Mouse (Mus musculus): ENCODE measurements around the gene 1700012P22Rik. TPM values are rescaled to one million over a fixed set of nuclear protein-coding genes. Genes with fewer than 3 reads are reported as not detected.

1700012P22Rik gene
- polyA plus RNA-seq (2016; fragmentation: Nextera tagmentation; extraction: Ambion mirVana): not detected in 2 replicates

DNA sequence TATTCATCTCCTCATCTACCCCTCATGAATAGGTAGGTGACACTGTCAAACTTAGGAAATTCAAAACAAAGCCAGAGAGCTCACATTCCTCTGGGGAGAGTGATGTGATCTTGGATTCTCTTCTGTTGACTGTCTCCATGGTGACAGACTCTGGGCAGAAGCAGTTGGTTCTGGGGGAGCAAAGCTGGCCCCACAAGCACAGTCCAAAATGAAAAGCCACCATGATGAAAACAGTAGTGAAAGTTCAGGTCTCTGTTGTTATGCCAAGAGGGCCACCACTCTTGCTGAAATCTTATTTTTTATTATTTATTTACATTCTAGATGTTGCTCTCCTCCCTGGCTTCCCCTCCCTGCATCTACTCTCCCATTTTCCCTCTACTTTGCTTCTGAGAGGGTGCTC is at the start of gene 1700012P22Rik:
Gene 1700012P22Rik (minus strand): TSS at position 101 of the 400 bp plus-strand sequence.
- H3K4me3 ChIP-seq: no peak within 1 kb of the TSS
- no peaks in the 10 kb centered on the region for H3K27me3 ChIP-seq (replicated peaks)
- no peak within 1 kb of the TSS for H3K9ac ChIP-seq
- no peak within 1 kb of the TSS for H3K27ac ChIP-seq
- no peaks in the 10 kb centered on the region for H3K4me1 ChIP-seq
- no peak for ATAC-seq
- H3K9me3 ChIP-seq (replicated peaks): peaks cover 6% of the 10 kb centered on the region; the same call in 1 of the 2 replicates
- no peak within 1 kb of the TSS for H3K4me2 ChIP-seq
- no peaks in the 10 kb centered on the region for H3K36me3 ChIP-seq

DNA sequence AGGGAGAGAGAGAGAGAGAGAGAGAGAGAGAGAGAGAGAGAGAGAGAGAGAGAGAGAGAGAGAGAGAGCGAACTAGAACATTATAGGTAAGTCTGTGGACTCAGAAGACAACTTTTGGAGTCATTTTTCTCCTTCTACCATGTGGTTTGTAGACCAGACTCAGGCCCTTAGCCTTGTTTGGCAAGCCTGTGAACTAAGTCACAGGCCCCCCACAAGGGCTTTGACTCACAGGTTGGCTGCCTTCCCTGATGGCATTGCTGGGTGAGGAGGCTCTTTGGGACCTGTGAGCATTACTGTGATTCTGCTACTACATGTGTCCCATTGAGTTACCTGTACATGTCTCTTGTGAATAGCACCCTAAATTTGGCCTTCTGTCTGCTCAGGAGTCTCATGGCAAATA is 29.5 kb upstream of the 1700012P22Rik start:
- no peak overlapping the region for H3K9ac ChIP-seq
- 17% methylated on average over 1 of the region's 1 CpGs for WGBS (ENCODE audit: insufficient replicate concordance)

DNA sequence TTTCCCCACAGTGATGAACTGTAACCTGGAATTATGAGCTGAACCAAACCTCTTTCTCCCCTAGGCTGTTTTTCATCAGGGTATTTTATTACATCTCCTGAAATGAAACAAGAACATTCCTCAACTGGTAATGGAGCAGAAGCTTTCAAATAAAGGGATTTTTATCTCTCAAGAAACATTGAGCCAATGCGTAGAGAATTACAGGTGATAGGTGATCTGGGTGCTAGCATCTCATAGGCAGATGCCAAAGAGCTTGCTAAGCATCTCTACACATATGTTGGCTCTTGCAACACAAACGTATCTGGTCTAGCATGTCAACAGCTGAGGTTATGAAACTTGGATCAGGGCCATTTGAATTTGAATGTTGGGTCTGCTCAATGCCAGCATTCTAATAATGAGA is 26.6 kb upstream of the 1700012P22Rik start:
- H3K4me3 ChIP-seq: no peak overlapping the region
- no peak overlapping the region for H3K9ac ChIP-seq
- no peaks in the 10 kb centered on the region for H3K27me3 ChIP-seq (replicated peaks)
- ATAC-seq: no peak
- 0 out of 2 replicates have a peak, but pooled peaks cover 10% of the 10 kb centered on the region for H3K9me3 ChIP-seq (replicated peaks)
- H3K27ac ChIP-seq: no peak overlapping the region
- 55% methylated on average over 2 of the region's 2 CpGs for WGBS (ENCODE audit: insufficient replicate concordance)
- no peaks in the 10 kb centered on the region for H3K36me3 ChIP-seq
- no peak overlapping the region for H3K4me2 ChIP-seq
- no peaks in the 10 kb centered on the region for H3K4me1 ChIP-seq

More for the DNA sequence above, 29.5 kb upstream of the 1700012P22Rik start:
- H3K27me3 ChIP-seq (replicated peaks): no peaks in the 10 kb centered on the region
- no peak overlapping the region for H3K4me2 ChIP-seq
- no peaks in the 10 kb centered on the region for H3K36me3 ChIP-seq
- 0 out of 2 replicates have a peak, but pooled peaks cover 10% of the 10 kb centered on the region for H3K9me3 ChIP-seq (replicated peaks)
- no peak overlapping the region for H3K4me3 ChIP-seq
- ATAC-seq: no peak
- H3K4me1 ChIP-seq: no peaks in the 10 kb centered on the region
- H3K27ac ChIP-seq: no peak overlapping the region

DNA sequence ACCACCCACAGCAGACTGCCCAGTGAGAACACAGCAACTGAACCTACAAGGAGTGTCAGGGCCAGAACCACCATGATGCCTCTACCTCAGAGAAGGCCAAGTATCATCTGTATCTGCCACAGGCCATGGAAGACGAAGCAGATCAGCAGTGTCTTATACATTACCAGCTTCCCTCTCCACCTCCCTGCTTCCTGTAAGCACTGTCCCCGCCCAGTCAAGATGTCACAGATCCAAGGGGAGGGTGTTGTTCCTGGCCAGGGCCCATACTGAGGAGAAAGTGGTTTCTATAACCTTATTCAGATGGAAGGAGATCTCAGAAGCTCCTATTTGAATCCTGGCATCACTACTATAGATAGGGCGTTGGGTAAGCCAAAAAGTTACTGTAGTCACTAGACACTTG is 25.1 kb upstream of the 1700012P22Rik start, which contains the start of gene Aadacl3:
Gene Aadacl3 (minus strand): TSS at position 101 of the 400 bp plus-strand sequence.
- H3K4me2 ChIP-seq: no peak within 1 kb of the TSS
- H3K9ac ChIP-seq: no peak within 1 kb of the TSS
- H3K27ac ChIP-seq: no peak within 1 kb of the TSS
- ATAC-seq: no peak
- WGBS (ENCODE audit: insufficient replicate concordance): 40% methylated on average over 3 of the region's 3 CpGs
- no peaks in the 10 kb centered on the region for H3K4me1 ChIP-seq
- H3K36me3 ChIP-seq: no peaks in the 10 kb centered on the region
- H3K27me3 ChIP-seq (replicated peaks): no peaks in the 10 kb centered on the region
- H3K9me3 ChIP-seq (replicated peaks): 0 out of 2 replicates have a peak, but pooled peaks cover 10% of the 10 kb centered on the region
- H3K4me3 ChIP-seq: no peak within 1 kb of the TSS

DNA sequence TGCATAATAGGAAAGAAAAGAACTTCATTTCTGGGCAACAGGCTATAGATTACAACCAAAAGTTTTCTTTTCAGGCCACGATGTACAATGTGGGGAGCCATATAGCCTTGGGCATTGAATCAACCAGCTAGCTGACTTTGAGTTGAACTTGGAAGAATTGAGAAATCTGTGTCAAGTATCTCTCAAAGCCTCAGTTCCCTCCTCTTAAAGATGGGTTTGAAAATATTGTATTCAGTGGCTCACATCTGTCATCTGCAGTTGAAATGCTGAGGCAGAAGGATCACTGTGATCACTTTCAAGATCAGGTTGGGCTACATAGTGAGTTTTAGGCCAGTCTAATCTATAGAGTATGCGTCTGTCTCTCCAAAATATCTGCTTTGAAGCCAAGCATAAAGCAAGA is 14.6 kb upstream of the 1700012P22Rik start, which contains the start of gene Gm9944:
Gene Gm9944 (minus strand): TSS at position 101 of the 400 bp plus-strand sequence.
- no peaks in the 10 kb centered on the region for H3K27me3 ChIP-seq (replicated peaks)
- 42% methylated on average over 2 of the region's 2 CpGs for WGBS (ENCODE audit: insufficient replicate concordance)
- 0 out of 2 replicates have a peak, but pooled peaks cover 13% of the 10 kb centered on the region for H3K9me3 ChIP-seq (replicated peaks)

DNA sequence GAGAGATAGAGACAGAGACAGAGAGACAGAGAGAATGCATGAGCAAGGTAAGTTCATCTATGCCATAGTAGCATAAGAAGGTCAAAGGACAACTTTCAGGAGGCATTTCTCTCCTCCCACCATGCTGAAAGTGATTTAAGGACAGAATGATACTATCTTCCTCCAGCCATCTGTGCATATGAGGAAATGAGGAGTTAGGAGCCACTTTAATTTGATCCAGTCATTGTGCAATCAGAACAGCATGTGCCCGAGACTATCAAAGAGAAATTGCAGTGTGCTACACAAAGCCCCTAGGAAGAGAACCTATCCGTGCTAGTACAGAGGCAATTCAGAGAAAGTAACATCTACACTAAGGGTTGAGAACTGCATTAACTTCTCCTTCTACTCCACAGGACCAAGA is 10.0 kb upstream of the 1700012P22Rik start:
- Histone ChIP-seq H3K9me3 (replicated peaks) (no peaks in the 10 kb centered on the region), H3K27ac (no peak overlapping the region), H3K9ac (no peak overlapping the region), H3K4me3 (no peak overlapping the region), H3K4me2 (no peak overlapping the region), H3K27me3 (replicated peaks) (no peaks in the 10 kb centered on the region), H3K4me1 (no peaks in the 10 kb centered on the region), H3K36me3 (no peaks in the 10 kb centered on the region)
- 47% methylated on average over 2 of the region's 2 CpGs for WGBS (ENCODE audit: insufficient replicate concordance)
- no peak for ATAC-seq

More for the DNA sequence above, 14.6 kb upstream of the 1700012P22Rik start, which contains the start of gene Gm9944:
- H3K4me1 ChIP-seq: no peaks in the 10 kb centered on the region
- H3K4me3 ChIP-seq: no peak within 1 kb of the TSS
- H3K4me2 ChIP-seq: no peak within 1 kb of the TSS
- H3K9ac ChIP-seq: no peak within 1 kb of the TSS
- H3K27ac ChIP-seq: no peak within 1 kb of the TSS
- H3K36me3 ChIP-seq: no peaks in the 10 kb centered on the region
- no peak for ATAC-seq

DNA sequence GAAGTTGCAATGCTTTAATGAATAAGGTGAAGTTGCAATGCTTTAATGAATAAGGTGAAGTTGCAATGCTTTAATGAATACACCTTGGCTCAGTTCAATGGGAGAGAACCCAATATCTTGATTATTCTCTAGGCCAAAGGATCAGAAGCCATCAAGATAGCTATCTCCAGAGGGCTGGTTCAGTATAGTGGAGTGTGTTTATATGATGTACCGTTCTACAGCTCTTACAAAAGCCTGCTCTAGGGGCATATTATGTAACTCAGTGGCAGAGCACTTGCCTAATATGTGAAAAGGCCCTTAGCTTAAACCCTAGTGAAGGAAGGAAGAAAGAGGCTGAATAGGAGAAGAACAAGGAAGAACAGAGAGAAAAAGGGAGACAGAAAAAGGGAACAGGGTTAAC is 3.0 kb upstream of the 1700012P22Rik start:
- Histone ChIP-seq H3K4me3 (no peak overlapping the region), H3K4me1 (no peaks in the 10 kb centered on the region), H3K4me2 (no peak overlapping the region), H3K27ac (no peak overlapping the region), H3K9me3 (replicated peaks) (peaks cover 6% of the 10 kb centered on the region; the same call in 1 of the 2 replicates), H3K27me3 (replicated peaks) (no peaks in the 10 kb centered on the region), H3K9ac (no peak overlapping the region), H3K36me3 (no peaks in the 10 kb centered on the region)
- 70% methylated on average over 1 of the region's 1 CpGs for WGBS (ENCODE audit: insufficient replicate concordance)
- ATAC-seq: no peak

DNA sequence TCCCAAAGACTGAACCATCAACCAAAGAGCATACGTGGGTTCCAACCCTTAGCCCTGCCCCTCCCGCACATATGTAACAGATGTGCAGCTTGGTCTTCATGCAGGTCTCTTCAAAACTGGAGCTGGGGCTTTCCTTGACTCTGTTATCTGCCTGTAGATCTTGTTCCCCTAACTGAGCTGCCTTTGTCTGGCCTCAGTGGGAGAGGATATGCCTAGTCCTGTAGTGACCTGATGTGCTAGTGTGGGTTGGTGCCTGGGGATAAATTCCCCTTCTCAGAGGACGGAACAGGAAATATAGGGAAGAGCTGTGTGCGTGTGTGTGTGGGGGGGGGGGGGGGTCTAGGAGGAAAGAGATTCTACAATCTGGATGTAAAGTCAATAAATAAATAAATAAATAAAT is 2.5 kb upstream of the 1700012P22Rik start:
- Histone ChIP-seq H3K36me3 (no peaks in the 10 kb centered on the region), H3K27ac (no peak overlapping the region), H3K9ac (no peak overlapping the region), H3K27me3 (replicated peaks) (no peaks in the 10 kb centered on the region), H3K9me3 (replicated peaks) (peaks cover 6% of the 10 kb centered on the region; the same call in 1 of the 2 replicates), H3K4me3 (no peak overlapping the region), H3K4me2 (no peak overlapping the region), H3K4me1 (no peaks in the 10 kb centered on the region)
- 50% methylated on average over 4 of the region's 4 CpGs for WGBS (ENCODE audit: insufficient replicate concordance)
- ATAC-seq: no peak

DNA sequence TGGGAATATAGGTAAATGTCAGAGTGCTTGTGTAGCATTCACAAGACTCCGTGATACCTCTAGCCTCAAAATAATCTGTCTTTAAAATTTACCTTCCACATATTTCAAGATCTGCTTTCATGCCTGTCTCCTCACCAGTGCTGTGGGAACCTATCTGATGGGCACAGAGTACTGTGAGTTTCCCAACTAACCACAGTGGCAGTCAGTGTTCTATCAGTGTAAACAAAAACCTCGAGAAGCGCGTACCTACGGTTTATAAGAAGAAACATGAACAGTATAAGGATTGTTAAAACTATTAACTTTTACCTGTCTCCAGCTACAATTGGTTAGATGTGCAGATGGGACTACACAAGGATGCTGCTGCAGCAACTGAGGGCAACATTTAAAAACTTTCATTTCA is 5.4 kb downstream of the 1700012P22Rik start:
- WGBS (ENCODE audit: insufficient replicate concordance): 75% methylated on average over 5 of the region's 5 CpGs
- no peaks in the 10 kb centered on the region for H3K4me1 ChIP-seq
- H3K4me2 ChIP-seq: no peak overlapping the region
- ATAC-seq: no peak
- no peak overlapping the region for H3K27ac ChIP-seq
- no peaks in the 10 kb centered on the region for H3K36me3 ChIP-seq
- H3K9ac ChIP-seq: no peak overlapping the region
- no peaks in the 10 kb centered on the region for H3K27me3 ChIP-seq (replicated peaks)
- no peaks in the 10 kb centered on the region for H3K9me3 ChIP-seq (replicated peaks)
- H3K4me3 ChIP-seq: no peak overlapping the region

DNA sequence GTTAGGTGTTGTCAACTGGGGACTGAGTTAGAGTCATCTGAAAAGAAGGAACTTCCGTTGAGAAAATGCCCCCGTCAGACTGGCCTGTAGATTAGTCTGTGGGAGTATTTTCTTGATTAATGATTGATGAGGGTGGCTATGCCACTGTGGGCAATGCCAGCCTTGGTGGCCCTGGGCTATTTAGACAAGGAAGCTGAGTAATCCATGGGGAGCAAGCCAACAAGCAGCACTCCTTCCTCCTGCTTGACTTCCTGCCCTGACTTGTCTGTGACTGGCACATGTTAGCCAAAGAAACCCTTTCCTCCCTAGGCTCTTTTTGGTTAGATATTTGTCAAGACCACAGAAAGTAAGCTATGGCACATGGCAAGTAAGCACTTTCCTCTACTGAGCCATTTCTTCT is 7.8 kb downstream of the 1700012P22Rik start:
- Histone ChIP-seq H3K9me3 (replicated peaks) (no peaks in the 10 kb centered on the region), H3K27ac (no peak overlapping the region), H3K4me3 (no peak overlapping the region), H3K4me1 (no peaks in the 10 kb centered on the region), H3K9ac (no peak overlapping the region), H3K36me3 (no peaks in the 10 kb centered on the region), H3K4me2 (no peak overlapping the region), H3K27me3 (replicated peaks) (no peaks in the 10 kb centered on the region)
- WGBS (ENCODE audit: insufficient replicate concordance): 55% methylated on average over 2 of the region's 2 CpGs
- no peak for ATAC-seq

DNA sequence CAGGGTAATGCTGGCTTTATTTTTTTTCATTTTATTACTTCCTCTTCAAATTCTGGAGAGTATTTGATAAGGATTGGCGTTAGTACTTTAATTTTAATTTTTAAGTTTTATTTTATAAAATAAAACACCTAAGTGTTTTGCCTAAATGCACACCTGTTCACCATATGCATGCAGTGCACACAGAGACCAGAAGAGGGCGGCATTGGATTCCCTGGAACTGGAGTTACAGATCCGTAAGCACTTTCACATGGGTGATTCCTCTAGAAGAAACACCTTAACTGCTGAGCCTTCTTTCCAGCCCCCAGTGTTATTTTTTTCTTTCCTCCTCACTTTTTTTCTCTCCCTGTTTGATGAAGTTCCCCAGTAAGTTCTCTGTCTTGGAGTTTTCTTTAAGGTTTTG is 9.7 kb downstream of the 1700012P22Rik start:
- H3K27me3 ChIP-seq (replicated peaks): no peaks in the 10 kb centered on the region
- ATAC-seq: no peak
- H3K4me2 ChIP-seq: no peak overlapping the region
- no peak overlapping the region for H3K27ac ChIP-seq
- no peak overlapping the region for H3K4me3 ChIP-seq
- H3K9ac ChIP-seq: no peak overlapping the region
- 25% methylated on average over 3 of the region's 3 CpGs for WGBS (ENCODE audit: insufficient replicate concordance)
- no peaks in the 10 kb centered on the region for H3K4me1 ChIP-seq
- no peaks in the 10 kb centered on the region for H3K36me3 ChIP-seq
- H3K9me3 ChIP-seq (replicated peaks): no peaks in the 10 kb centered on the region

DNA sequence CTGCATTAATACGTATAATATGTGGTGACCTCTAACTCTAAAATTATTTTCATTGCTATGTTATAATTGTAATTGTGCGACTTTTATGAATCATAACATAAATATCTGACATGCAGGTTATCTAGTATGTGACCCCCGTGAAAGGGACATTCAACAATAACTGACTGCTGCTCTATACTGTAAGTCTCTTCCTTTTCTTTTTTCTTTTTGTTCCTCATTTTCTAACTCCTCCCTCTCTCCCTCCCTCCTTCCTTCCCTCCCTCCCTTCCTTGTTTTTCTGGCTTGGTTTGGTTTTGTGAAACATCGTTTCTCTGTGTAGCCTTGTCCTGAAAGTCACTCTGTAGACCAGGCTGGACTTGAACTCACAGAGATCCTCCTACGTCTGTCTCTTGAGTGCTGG is 14.0 kb downstream of the 1700012P22Rik start:
- H3K4me2 ChIP-seq: no peak overlapping the region
- no peak overlapping the region for H3K9ac ChIP-seq
- ATAC-seq: no peak
- WGBS (ENCODE audit: insufficient replicate concordance): 42% methylated on average over 5 of the region's 5 CpGs
- no peaks in the 10 kb centered on the region for H3K27me3 ChIP-seq (replicated peaks)
- H3K36me3 ChIP-seq: no peaks in the 10 kb centered on the region
- H3K4me3 ChIP-seq: no peak overlapping the region
- no peaks in the 10 kb centered on the region for H3K4me1 ChIP-seq
- no peak overlapping the region for H3K27ac ChIP-seq
- H3K9me3 ChIP-seq (replicated peaks): no peaks in the 10 kb centered on the region

DNA sequence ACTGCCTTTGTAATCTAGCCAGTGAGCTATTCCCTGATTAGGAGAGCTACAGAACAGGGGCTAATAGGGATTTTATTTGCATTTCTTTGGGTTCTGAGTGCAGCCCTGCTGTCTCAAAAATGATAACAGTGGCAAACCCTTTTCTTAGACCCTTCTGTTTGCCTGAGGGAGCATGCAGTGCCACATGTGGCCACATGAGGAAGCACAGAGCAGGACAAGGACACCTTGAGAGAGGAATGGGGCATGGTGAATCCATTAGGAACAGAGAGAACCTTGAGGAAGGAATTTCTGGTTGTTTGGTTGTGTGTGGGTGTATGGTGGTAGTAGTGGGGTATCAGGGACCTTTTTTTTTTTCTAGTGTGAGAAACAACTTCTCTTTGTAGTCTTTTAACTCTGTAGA is 17.9 kb downstream of the 1700012P22Rik start:
- Histone ChIP-seq H3K27ac (no peak overlapping the region), H3K4me2 (no peak overlapping the region), H3K36me3 (no peaks in the 10 kb centered on the region), H3K27me3 (replicated peaks) (no peaks in the 10 kb centered on the region), H3K4me1 (no peaks in the 10 kb centered on the region), H3K9ac (no peak overlapping the region), H3K9me3 (replicated peaks) (no peaks in the 10 kb centered on the region), H3K4me3 (no peak overlapping the region)
- no peak for ATAC-seq
